In the genomic region with DNA sequence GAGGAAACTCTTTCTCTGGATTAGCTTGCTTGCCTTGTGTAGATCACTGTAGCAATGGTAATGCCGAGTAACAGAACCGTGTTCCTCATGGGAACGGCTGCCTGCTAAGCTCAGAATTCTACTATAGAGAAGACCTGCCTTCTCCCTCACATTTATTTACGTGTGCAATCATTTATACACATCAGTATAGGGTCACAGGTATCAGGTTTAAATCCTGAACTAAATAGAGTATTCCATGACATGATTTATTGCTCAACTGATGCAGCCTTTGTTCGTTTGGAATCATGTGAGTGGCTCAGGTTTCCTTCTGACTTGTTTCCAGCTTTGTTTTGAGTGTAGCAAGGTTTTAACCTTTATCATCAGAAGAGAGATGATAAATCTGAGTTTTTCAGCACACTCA, we compare ENCODE assay signal across 23 mouse cellular contexts.
DNase-seq lines count a peak whose midpoint lies in the region; ATAC-seq and TF ChIP-seq lines count a peak whose summit lies in the region.
"Had no signal": no experiment of that assay in that cellular context is flagged by ENCODE, and none has a peak within 500 bp of the region (broad histone marks: within the 10 kb centered on the region; RNA-seq: fewer than 3 reads in every experiment).

No protein-coding gene starts in this region.

- peak; percentile 79; the same call in 1 of the 2 replicates for ATAC-seq in kidney, embryonic 14.5 days (ENCODE audit: low FRiP score, low TSS enrichment)
- ATAC-seq in kidney, embryonic 16.5 days (ENCODE audit: low FRiP score, low TSS enrichment): peak; percentile 46; the same call in 1 of the 2 replicates
- ATAC-seq in hindbrain, postnatal 0 days: no peak
- ATAC-seq: activated CD4-positive, CD25-positive, alpha-beta regulatory T cell, adult 4 months; CD4-positive, CD25-positive, alpha-beta regulatory T cell, adult 4 months; forebrain, embryonic 13.5 days; forebrain, embryonic 15.5 days; Patski had no signal

- no peak overlapping the region for H3K27ac ChIP-seq in kidney, embryonic 14.5 days (ENCODE audit: low read depth, low read length)
- no peak overlapping the region for H3K27ac ChIP-seq in kidney, embryonic 16.5 days (ENCODE audit: low read length)
- no peak overlapping the region for H3K27ac ChIP-seq in hindbrain, postnatal 0 days
- H3K27ac ChIP-seq: embryonic facial prominence, embryonic 10.5 days; embryonic facial prominence, embryonic 12.5 days; forebrain, embryonic 13.5 days; forebrain, embryonic 15.5 days had no signal

- H3K4me1 ChIP-seq in kidney, embryonic 14.5 days (ENCODE audit: control insufficient read depth, insufficient read depth, low read length): no peaks in the 10 kb centered on the region
- H3K4me1 ChIP-seq in kidney, embryonic 16.5 days (ENCODE audit: insufficient read depth, low read length): no peaks in the 10 kb centered on the region
- no peaks in the 10 kb centered on the region for H3K4me1 ChIP-seq in hindbrain, postnatal 0 days (ENCODE audit: insufficient read depth, low read length)
- H3K4me1 ChIP-seq: embryonic facial prominence, embryonic 10.5 days; embryonic facial prominence, embryonic 12.5 days; forebrain, embryonic 13.5 days; forebrain, embryonic 15.5 days had no signal

- 30% methylated on average over 5 of the region's 5 CpGs for WGBS in kidney, embryonic 14.5 days
- 18% methylated on average over 5 of the region's 5 CpGs for WGBS in kidney, embryonic 16.5 days
- 84% methylated on average over 5 of the region's 5 CpGs for WGBS in hindbrain, postnatal 0 days

- no peaks in the 10 kb centered on the region for H3K27me3 ChIP-seq in kidney, embryonic 14.5 days (ENCODE audit: control insufficient read depth, insufficient read depth, low read length)
- H3K27me3 ChIP-seq in kidney, embryonic 16.5 days (ENCODE audit: insufficient read depth, low read length): no peaks in the 10 kb centered on the region
- no peaks in the 10 kb centered on the region for H3K27me3 ChIP-seq in hindbrain, postnatal 0 days (ENCODE audit: insufficient read depth, low read length)
- H3K27me3 ChIP-seq: embryonic facial prominence, embryonic 12.5 days; forebrain, embryonic 13.5 days; forebrain, embryonic 15.5 days had no signal

- no peaks in the 10 kb centered on the region for H3K36me3 ChIP-seq in kidney, embryonic 14.5 days (ENCODE audit: control insufficient read depth, insufficient read depth, low read length)
- no peaks in the 10 kb centered on the region for H3K36me3 ChIP-seq in kidney, embryonic 16.5 days (ENCODE audit: insufficient read depth, low read length)
- no peaks in the 10 kb centered on the region for H3K36me3 ChIP-seq in hindbrain, postnatal 0 days (ENCODE audit: insufficient read depth, low read length)
- H3K36me3 ChIP-seq: embryonic facial prominence, embryonic 10.5 days; embryonic facial prominence, embryonic 12.5 days; forebrain, embryonic 15.5 days; G1E had no signal

- no peak overlapping the region for H3K9ac ChIP-seq in kidney, embryonic 14.5 days (ENCODE audit: low read depth, low read length)
- no peak overlapping the region for H3K9ac ChIP-seq in kidney, embryonic 16.5 days (replicated peaks; ENCODE audit: low read length)
- no peak overlapping the region for H3K9ac ChIP-seq in hindbrain, postnatal 0 days (replicated peaks; ENCODE audit: low read length)
- H3K9ac ChIP-seq: embryonic facial prominence, embryonic 12.5 days; forebrain, embryonic 13.5 days; forebrain, embryonic 15.5 days had no signal

- H3K9me3 ChIP-seq in kidney, embryonic 14.5 days (ENCODE audit: control insufficient read depth, low read length): no peaks in the 10 kb centered on the region
- H3K9me3 ChIP-seq in kidney, embryonic 16.5 days (ENCODE audit: low read length): no peaks in the 10 kb centered on the region
- no peaks in the 10 kb centered on the region for H3K9me3 ChIP-seq in hindbrain, postnatal 0 days (ENCODE audit: low read length)
- H3K9me3 ChIP-seq: embryonic facial prominence, embryonic 10.5 days; embryonic facial prominence, embryonic 12.5 days; forebrain, embryonic 13.5 days; forebrain, embryonic 15.5 days had no signal

- no peak for DNase-seq in kidney, postnatal 36 days
- no peak for DNase-seq in kidney, adult 11 months
- peak; percentile 13 for DNase-seq in forelimb bud, embryonic 11.5 days (ENCODE audit: low read depth, low spot score)
- DNase-seq in hindbrain, postnatal 0 days (ENCODE audit: low spot score): no peak
- DNase-seq: adrenal gland, adult 8-10 months; adrenal gland, postnatal 14 days; adrenal gland, postnatal 36 days; B cell, adult 2 months; cerebellum, adult 11-12 months; cerebellum, adult 2 months; cerebellum, adult 9-10 months; cerebellum, postnatal 10 days; cerebellum, postnatal 25 days had no signal

- no peak overlapping the region for H3K4me3 ChIP-seq in kidney, embryonic 14.5 days (ENCODE audit: low read length)
- no peak overlapping the region for H3K4me3 ChIP-seq in kidney, embryonic 16.5 days (ENCODE audit: low read length)
- H3K4me3 ChIP-seq in hindbrain, postnatal 0 days (ENCODE audit: low read length): no peak overlapping the region
- H3K4me3 ChIP-seq: embryonic facial prominence, embryonic 10.5 days; embryonic facial prominence, embryonic 12.5 days; forebrain, embryonic 13.5 days; forebrain, embryonic 15.5 days had no signal

- no peak overlapping the region for H3K4me2 ChIP-seq in kidney, embryonic 14.5 days (replicated peaks; ENCODE audit: low read depth, low read length)
- no peak overlapping the region for H3K4me2 ChIP-seq in kidney, embryonic 16.5 days (replicated peaks; ENCODE audit: low read depth, low read length)
- H3K4me2 ChIP-seq in hindbrain, postnatal 0 days (ENCODE audit: low read depth, low read length): no peak overlapping the region
- H3K4me2 ChIP-seq: embryonic facial prominence, embryonic 12.5 days; forebrain, embryonic 13.5 days; forebrain, embryonic 15.5 days had no signal

- no peak for TF ChIP-seq CTCF in hindbrain, postnatal 0 days (IDR thresholded peaks at IDR 0.05; ENCODE audit: low read depth)
